Mouse (Mus musculus): ENCODE results near the gene Nono. TPM values are rescaled to one million over a fixed set of nuclear protein-coding genes. Genes with fewer than 3 reads are reported as not detected.

The Nono gene
- polyA plus RNA-seq, 1 experiment, result 1.7 TPM

- Histone ChIP-seq H3K36me3 (ENCODE audit: control insufficient read depth) (peaks cover 4% of the 10 kb centered on the region; the same call in 1 of the 2 replicates), H3K4me1 (ENCODE audit: control insufficient read depth) (peaks cover 21% of the 10 kb centered on the region), H3K9me3 (ENCODE audit: control insufficient read depth, low read length) (no peaks in the 10 kb centered on the region), H3K4me3 (replicated peaks) (peak overlapping the region; percentile 67), H3K27me3 (ENCODE audit: control insufficient read depth) (0 out of 2 replicates have a peak, but pooled peaks cover 2% of the 10 kb centered on the region)
- TF ChIP-seq TAL1 (IDR thresholded peaks at IDR 0.05; ENCODE audit: low read length) (no peak), GATA1 (IDR thresholded peaks at IDR 0.05; ENCODE audit: low read length) (no peak)
Observed at GRCm38 (mm10) chrX:101418946-101419724, 10.0 kb upstream of the Nono start.

GRCm38 (mm10) chrX:101419725-101420699 is 9.1 kb upstream of the Nono start:
- H3K36me3 ChIP-seq (ENCODE audit: control insufficient read depth), result peaks cover 1% of the 10 kb centered on the region; the same call in 1 of the 2 replicates
- no peaks in the 10 kb centered on the region for H3K9me3 ChIP-seq (ENCODE audit: control insufficient read depth, low read length)
- H3K4me3 ChIP-seq (replicated peaks), result peak overlapping the region; percentile 67
- H3K27me3 ChIP-seq (ENCODE audit: control insufficient read depth), result 0 out of 2 replicates have a peak, but pooled peaks cover 2% of the 10 kb centered on the region
- peaks cover 21% of the 10 kb centered on the region for H3K4me1 ChIP-seq (ENCODE audit: control insufficient read depth)
- TF ChIP-seq TAL1 (IDR thresholded peaks at IDR 0.05; ENCODE audit: low read length) (no peak), GATA1 (IDR thresholded peaks at IDR 0.05; ENCODE audit: low read length) (no peak)

- 0 out of 2 replicates have a peak, but pooled peaks cover 2% of the 10 kb centered on the region for H3K27me3 ChIP-seq (ENCODE audit: control insufficient read depth)
- peaks cover 21% of the 10 kb centered on the region for H3K4me1 ChIP-seq (ENCODE audit: control insufficient read depth)
- TF ChIP-seq TAL1 (IDR thresholded peaks at IDR 0.05; ENCODE audit: low read length) (no peak), GATA1 (IDR thresholded peaks at IDR 0.05; ENCODE audit: low read length) (no peak)
Observed at GRCm38 (mm10) chrX:101420700-101421095, 8.4 kb upstream of the Nono start, which contains the start of gene Zmym3. Gene Zmym3 (minus strand): TSS chrX:101420849.

GRCm38 (mm10) chrX:101423462-101423861 is 5.7 kb upstream of the Nono start:
- Histone ChIP-seq H3K4me1 (ENCODE audit: control insufficient read depth) (peaks cover 34% of the 10 kb centered on the region), H3K36me3 (ENCODE audit: control insufficient read depth) (no peaks in the 10 kb centered on the region), H3K4me3 (replicated peaks) (no peak overlapping the region), H3K27me3 (ENCODE audit: control insufficient read depth) (0 out of 2 replicates have a peak, but pooled peaks cover 2% of the 10 kb centered on the region), H3K9me3 (ENCODE audit: control insufficient read depth, low read length) (no peaks in the 10 kb centered on the region)
- no peak for TF ChIP-seq TAL1 (IDR thresholded peaks at IDR 0.05; ENCODE audit: low read length)

More at GRCm38 (mm10) chrX:101420700-101421095, 8.4 kb upstream of the Nono start, which contains the start of gene Zmym3:
- no peaks in the 10 kb centered on the region for H3K36me3 ChIP-seq (ENCODE audit: control insufficient read depth)
- H3K4me3 ChIP-seq (replicated peaks), result peak within 1 kb of the TSS; percentile 67
- H3K9me3 ChIP-seq (ENCODE audit: control insufficient read depth, low read length), result no peaks in the 10 kb centered on the region

- H3K4me3 ChIP-seq (replicated peaks), result no peak overlapping the region
- peaks cover 15% of the 10 kb centered on the region for H3K36me3 ChIP-seq (ENCODE audit: control insufficient read depth)
- TF ChIP-seq TAL1 (IDR thresholded peaks at IDR 0.05; ENCODE audit: low read length) (no peak), GATA1 (IDR thresholded peaks at IDR 0.05; ENCODE audit: low read length) (no peak)
- peaks cover 20% of the 10 kb centered on the region for H3K4me1 ChIP-seq (ENCODE audit: control insufficient read depth)
- H3K9me3 ChIP-seq (ENCODE audit: control insufficient read depth, low read length), result peaks cover 4% of the 10 kb centered on the region; the same call in 1 of the 2 replicates
- H3K27me3 ChIP-seq (ENCODE audit: control insufficient read depth), result no peaks in the 10 kb centered on the region; the same call in 1 of the 2 replicates
Observed at GRCm38 (mm10) chrX:101427774-101428173, 1.3 kb upstream of the Nono start.

GRCm38 (mm10) chrX:101428785-101429141 is 355 bp upstream of the Nono start:
- Histone ChIP-seq H3K4me1 (ENCODE audit: control insufficient read depth) (peaks cover 20% of the 10 kb centered on the region), H3K9me3 (ENCODE audit: control insufficient read depth, low read length) (peaks cover 4% of the 10 kb centered on the region; the same call in 1 of the 2 replicates), H3K36me3 (ENCODE audit: control insufficient read depth) (peaks cover 25% of the 10 kb centered on the region), H3K27me3 (ENCODE audit: control insufficient read depth) (no peaks in the 10 kb centered on the region; the same call in 1 of the 2 replicates), H3K4me3 (replicated peaks) (peak overlapping the region; percentile 84)
- TF ChIP-seq GATA1 (IDR thresholded peaks at IDR 0.05; ENCODE audit: low read length), result no peak
- no peak for TF ChIP-seq TAL1 (IDR thresholded peaks at IDR 0.05; ENCODE audit: low read length)

GRCm38 (mm10) chrX:101429976-101430375 is 858 bp downstream of the Nono start:
- H3K4me3 ChIP-seq (replicated peaks), result peak overlapping the region; percentile 84
- H3K4me1 ChIP-seq (ENCODE audit: control insufficient read depth), result peaks cover 20% of the 10 kb centered on the region
- no peaks in the 10 kb centered on the region; the same call in 1 of the 2 replicates for H3K27me3 ChIP-seq (ENCODE audit: control insufficient read depth)
- TF ChIP-seq TAL1 (IDR thresholded peaks at IDR 0.05; ENCODE audit: low read length) (no peak), GATA1 (IDR thresholded peaks at IDR 0.05; ENCODE audit: low read length) (no peak)
- peaks cover 4% of the 10 kb centered on the region; the same call in 1 of the 2 replicates for H3K9me3 ChIP-seq (ENCODE audit: control insufficient read depth, low read length)
- H3K36me3 ChIP-seq (ENCODE audit: control insufficient read depth), result peaks cover 33% of the 10 kb centered on the region

- Histone ChIP-seq H3K36me3 (ENCODE audit: control insufficient read depth) (peaks cover 96% of the 10 kb centered on the region), H3K4me1 (ENCODE audit: control insufficient read depth) (no peaks in the 10 kb centered on the region), H3K9me3 (ENCODE audit: control insufficient read depth, low read length) (no peaks in the 10 kb centered on the region), H3K27me3 (ENCODE audit: control insufficient read depth) (no peaks in the 10 kb centered on the region), H3K4me3 (replicated peaks) (no peak within 1 kb of the TSS)
- no peak for TF ChIP-seq GATA1 (IDR thresholded peaks at IDR 0.05; ENCODE audit: low read length)
- no peak for TF ChIP-seq TAL1 (IDR thresholded peaks at IDR 0.05; ENCODE audit: low read length)
Observed at GRCm38 (mm10) chrX:101448886-101449475, 19.9 kb downstream of the Nono start, which contains the start of gene Itgb1bp2. Gene Itgb1bp2 (plus strand): TSS chrX:101449088.
